Mouse (Mus musculus): ENCODE results near the gene Sh3gl1.

Sh3gl1 gene

GRCm38 (mm10) chr17:56040030-56040856, 3.8 kb upstream of the Sh3gl1 start, which contains the start of gene Chaf1a:
Gene Chaf1a (plus strand): TSS chr17:56040439.
- in situ Hi-C loops (cut with MboI, MseI) = loop anchor here (10.0 to 25.0 kb wide), 2 partner anchors 545 to 1247 kb away; partner anchors contain the start of genes Safb, Safb2 and Vav1

- in situ Hi-C loops (cut with MboI, MseI) = loop anchor here (25.0 kb wide), 1 partner anchor 1248 kb away; the partner anchor contains the start of gene Vav1
Observed at GRCm38 (mm10) chr17:56039345-56039744, 2.9 kb upstream of the Sh3gl1 start.

- in situ Hi-C loops (cut with MboI, MseI) = loop anchor here (25.0 kb wide), 1 partner anchor 1249 kb away; the partner anchor contains the start of gene Vav1
Observed at GRCm38 (mm10) chr17:56038583-56039261, 2.3 kb upstream of the Sh3gl1 start.

GRCm38 (mm10) chr17:56036901-56037287, 459 bp upstream of the Sh3gl1 start:
- in situ Hi-C loops (cut with MboI, MseI) = loop anchor here (25.0 kb wide), 1 partner anchor 1250 kb away; the partner anchor contains the start of gene Vav1

GRCm38 (mm10) chr17:56035216-56035615, 1.2 kb downstream of the Sh3gl1 start:
- in situ Hi-C loops (cut with MboI, MseI) = loop anchor here (25.0 kb wide), 1 partner anchor 1252 kb away; the partner anchor contains the start of gene Vav1

GRCm38 (mm10) chr17:56034726-56035100, 1.7 kb downstream of the Sh3gl1 start:
- in situ Hi-C loops (cut with MboI, MseI) = loop anchor here (25.0 kb wide), 1 partner anchor 1253 kb away; the partner anchor contains the start of gene Vav1

- in situ Hi-C loops (cut with MboI, MseI) = loop anchor here (25.0 kb wide), 1 partner anchor 1253 kb away; the partner anchor contains the start of gene Vav1
Observed at GRCm38 (mm10) chr17:56034040-56034725, 2.3 kb downstream of the Sh3gl1 start.

- in situ Hi-C loops (cut with MboI, MseI) = loop anchor here (25.0 kb wide), 1 partner anchor 1254 kb away; the partner anchor contains the start of gene Vav1
Observed at GRCm38 (mm10) chr17:56032831-56033230, 3.6 kb downstream of the Sh3gl1 start.

- in situ Hi-C loops (cut with MboI, MseI) = loop anchor here (25.0 kb wide), 1 partner anchor 1255 kb away; the partner anchor contains the start of gene Vav1
Observed at GRCm38 (mm10) chr17:56032127-56032733, 4.2 kb downstream of the Sh3gl1 start.

- in situ Hi-C loops (cut with MboI, MseI) = loop anchor here (25.0 kb wide), 1 partner anchor 1256 kb away; the partner anchor contains the start of gene Vav1
Observed at GRCm38 (mm10) chr17:56031431-56031830, 5.0 kb downstream of the Sh3gl1 start.

- in situ Hi-C loops (cut with MboI, MseI) = loop anchor here (25.0 kb wide), 1 partner anchor 1256 kb away; the partner anchor contains the start of gene Vav1
Observed at GRCm38 (mm10) chr17:56030919-56031318, 5.5 kb downstream of the Sh3gl1 start.

GRCm38 (mm10) chr17:56030238-56030870, 6.1 kb downstream of the Sh3gl1 start:
- in situ Hi-C loops (cut with MboI, MseI) = loop anchor here (25.0 kb wide), 1 partner anchor 1257 kb away; the partner anchor contains the start of gene Vav1

GRCm38 (mm10) chr17:56027801-56028441, 8.5 kb downstream of the Sh3gl1 start:
- in situ Hi-C loops (cut with MboI, MseI) = loop anchor here (25.0 kb wide), 1 partner anchor 1259 kb away; the partner anchor contains the start of gene Vav1

- in situ Hi-C loops (cut with MboI, MseI) = loop anchor here (25.0 kb wide), 1 partner anchor 1260 kb away; the partner anchor contains the start of gene Vav1
Observed at GRCm38 (mm10) chr17:56026881-56027280, 9.6 kb downstream of the Sh3gl1 start.

GRCm38 (mm10) chr17:56026303-56026702, 10.1 kb downstream of the Sh3gl1 start:
- in situ Hi-C loops (cut with MboI, MseI) = loop anchor here (25.0 kb wide), 1 partner anchor 1261 kb away; the partner anchor contains the start of gene Vav1

GRCm38 (mm10) chr17:56024931-56025330, 11.5 kb downstream of the Sh3gl1 start:
- in situ Hi-C loops (cut with MboI, MseI) = loop anchor here (25.0 kb wide), 1 partner anchor 1262 kb away; the partner anchor contains the start of gene Vav1

GRCm38 (mm10) chr17:56024476-56024875, 12.0 kb downstream of the Sh3gl1 start:
- in situ Hi-C loops (cut with MboI, MseI) = no loop called here

- in situ Hi-C loops (cut with MboI, MseI) = no loop called here
Observed at GRCm38 (mm10) chr17:56023386-56023785, 13.0 kb downstream of the Sh3gl1 start.

GRCm38 (mm10) chr17:56022989-56023290, 13.5 kb downstream of the Sh3gl1 start:
- in situ Hi-C loops (cut with MboI, MseI) = no loop called here
